Mouse (Mus musculus): Measurements from ENCODE around the gene Adrb1. TPM values are rescaled to one million over a fixed set of nuclear protein-coding genes. Genes with fewer than 3 reads are reported as not detected.

Gene Adrb1
- polyA plus RNA-seq, 1 experiment from 2014 or later, result 0.75 TPM

- H3K27ac ChIP-seq, result no peak overlapping the region
- H3K4me1 ChIP-seq (replicated peaks), result peaks cover 18% of the 10 kb centered on the region
- H3K4me2 ChIP-seq (replicated peaks), result no peak overlapping the region
- H3K9me3 ChIP-seq, result no peaks in the 10 kb centered on the region
- no peak overlapping the region for H3K9ac ChIP-seq
- no peak for ATAC-seq
- H3K36me3 ChIP-seq, result no peaks in the 10 kb centered on the region
- no peaks in the 10 kb centered on the region for H3K27me3 ChIP-seq (replicated peaks)
- 84% methylated on average over 10 of the region's 10 CpGs for WGBS
- H3K4me3 ChIP-seq (replicated peaks), result no peak overlapping the region
Measured at GRCm38 (mm10) chr19:56687676-56688075, 34.3 kb upstream of the Adrb1 start.

GRCm38 (mm10) chr19:56688661-56689335, 33.2 kb upstream of the Adrb1 start:
- Histone ChIP-seq H3K9me3 (no peaks in the 10 kb centered on the region), H3K27me3 (replicated peaks) (no peaks in the 10 kb centered on the region), H3K36me3 (no peaks in the 10 kb centered on the region), H3K4me2 (replicated peaks) (no peak overlapping the region), H3K4me1 (replicated peaks) (peaks cover 18% of the 10 kb centered on the region), H3K27ac (no peak overlapping the region), H3K4me3 (replicated peaks) (no peak overlapping the region), H3K9ac (no peak overlapping the region)
- no peak for ATAC-seq
- WGBS, result 60% methylated on average over 12 of the region's 12 CpGs

GRCm38 (mm10) chr19:56689493-56689892, 32.5 kb upstream of the Adrb1 start:
- Histone ChIP-seq H3K9ac (no peak overlapping the region), H3K4me3 (replicated peaks) (no peak overlapping the region), H3K27ac (no peak overlapping the region), H3K4me2 (replicated peaks) (no peak overlapping the region), H3K27me3 (replicated peaks) (no peaks in the 10 kb centered on the region), H3K4me1 (replicated peaks) (peaks cover 16% of the 10 kb centered on the region), H3K36me3 (no peaks in the 10 kb centered on the region), H3K9me3 (no peaks in the 10 kb centered on the region)
- no peak for ATAC-seq
- 72% methylated on average over 6 of the region's 6 CpGs for WGBS

DNA sequence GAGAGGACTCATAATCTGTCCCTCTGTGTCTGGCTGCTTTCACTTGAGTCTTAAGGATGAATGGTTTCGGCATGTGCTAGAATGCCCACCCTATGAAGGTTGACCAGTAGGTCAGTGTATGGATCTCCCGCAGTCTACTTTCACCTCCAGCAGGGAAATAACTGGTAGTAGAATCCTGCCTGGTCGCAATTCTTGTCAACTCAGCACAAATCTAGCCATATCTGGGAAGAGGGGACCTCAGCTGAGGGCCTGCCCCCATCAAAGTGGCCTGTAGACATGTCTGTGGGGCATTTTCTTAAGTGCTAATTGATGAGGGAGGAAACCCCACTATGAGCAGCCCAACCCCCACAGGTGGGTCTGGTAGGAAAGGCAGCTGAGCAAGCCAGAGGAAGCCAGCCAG, 30.9 kb upstream of the Adrb1 start:
- no peak for ATAC-seq
- no peaks in the 10 kb centered on the region for H3K36me3 ChIP-seq
- no peaks in the 10 kb centered on the region for H3K9me3 ChIP-seq

DNA sequence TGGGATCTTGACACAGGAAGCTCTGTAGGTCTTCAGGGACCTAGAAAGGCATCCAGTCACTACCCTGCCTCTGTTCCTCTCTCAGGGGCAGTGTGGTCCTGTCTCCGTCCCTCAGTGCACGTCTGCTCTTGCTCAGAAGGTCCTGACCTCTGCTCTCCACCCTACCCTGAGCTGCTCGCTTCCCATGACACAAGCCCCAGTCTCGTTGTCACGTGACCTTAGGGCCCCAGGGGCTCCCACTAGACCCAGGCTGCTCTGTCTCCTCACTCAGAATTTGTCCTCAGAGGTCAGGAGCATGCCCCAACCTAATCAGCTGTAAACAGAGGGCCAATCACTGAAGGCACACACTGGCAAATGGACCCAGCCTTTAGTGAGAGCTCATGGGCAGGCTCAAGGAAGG, 29.5 kb upstream of the Adrb1 start:
- 35% methylated on average over 5 of the region's 5 CpGs for WGBS
- Histone ChIP-seq H3K4me2 (replicated peaks) (no peak overlapping the region), H3K27ac (no peak overlapping the region), H3K4me1 (replicated peaks) (peaks cover 5% of the 10 kb centered on the region; the same call in 1 of the 2 replicates), H3K4me3 (replicated peaks) (no peak overlapping the region), H3K9me3 (no peaks in the 10 kb centered on the region), H3K27me3 (replicated peaks) (no peaks in the 10 kb centered on the region), H3K36me3 (no peaks in the 10 kb centered on the region), H3K9ac (no peak overlapping the region)
- no peak for ATAC-seq

More for the DNA sequence above, 30.9 kb upstream of the Adrb1 start:
- no peak overlapping the region for H3K4me3 ChIP-seq (replicated peaks)
- H3K4me1 ChIP-seq (replicated peaks), result peaks cover 5% of the 10 kb centered on the region; the same call in 1 of the 2 replicates
- WGBS, result 91% methylated on average over 3 of the region's 3 CpGs
- H3K27me3 ChIP-seq (replicated peaks), result no peaks in the 10 kb centered on the region
- H3K9ac ChIP-seq, result no peak overlapping the region
- no peak overlapping the region for H3K4me2 ChIP-seq (replicated peaks)
- no peak overlapping the region for H3K27ac ChIP-seq

DNA sequence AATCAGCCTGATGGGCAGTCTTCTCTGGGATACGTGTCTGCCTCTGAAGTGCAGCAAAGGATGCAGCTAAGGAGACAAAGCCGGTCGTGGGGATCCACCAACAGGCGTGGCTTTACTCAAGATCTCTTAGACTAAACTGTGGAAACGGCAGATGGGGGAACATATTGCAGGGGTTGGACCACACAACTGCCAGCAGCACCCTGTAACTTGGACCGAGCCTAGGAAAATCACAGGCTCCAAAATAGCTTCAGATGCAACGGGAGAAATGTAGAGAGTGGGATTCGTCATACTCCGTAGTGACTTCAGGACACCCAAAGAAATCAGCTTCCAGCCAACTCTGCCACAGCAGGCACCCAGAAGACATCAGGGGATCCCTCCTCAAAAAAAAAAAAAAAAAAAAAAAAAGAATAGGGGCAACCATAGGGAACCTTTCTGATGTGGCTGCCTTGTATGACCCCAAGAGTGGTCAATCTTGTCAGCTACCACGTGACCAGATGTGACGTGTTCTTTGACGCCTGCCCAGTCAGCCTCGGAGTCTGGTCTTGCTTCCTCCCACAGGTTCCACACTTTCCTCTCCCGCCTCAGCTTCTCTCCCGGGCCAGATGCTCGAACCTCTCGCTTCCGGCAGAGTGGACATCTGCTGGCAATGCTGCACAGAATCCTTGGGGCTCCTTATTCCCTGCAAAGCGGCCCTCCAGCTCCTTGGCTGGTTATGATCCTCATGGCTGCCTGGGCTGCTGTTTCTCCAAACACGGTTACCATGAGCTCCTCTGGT, 24.4 kb upstream of the Adrb1 start:
- H3K27ac ChIP-seq, result no peak overlapping the region
- H3K4me3 ChIP-seq (replicated peaks), result no peak overlapping the region
- no peaks in the 10 kb centered on the region for H3K9me3 ChIP-seq
- H3K4me1 ChIP-seq (replicated peaks), result no peaks in the 10 kb centered on the region; the same call in 1 of the 2 replicates
- WGBS, result 93% methylated on average over 20 of the region's 20 CpGs
- no peak for ATAC-seq
- no peaks in the 10 kb centered on the region for H3K36me3 ChIP-seq
- H3K9ac ChIP-seq, result no peak overlapping the region
- no peaks in the 10 kb centered on the region for H3K27me3 ChIP-seq (replicated peaks)
- H3K4me2 ChIP-seq (replicated peaks), result no peak overlapping the region

DNA sequence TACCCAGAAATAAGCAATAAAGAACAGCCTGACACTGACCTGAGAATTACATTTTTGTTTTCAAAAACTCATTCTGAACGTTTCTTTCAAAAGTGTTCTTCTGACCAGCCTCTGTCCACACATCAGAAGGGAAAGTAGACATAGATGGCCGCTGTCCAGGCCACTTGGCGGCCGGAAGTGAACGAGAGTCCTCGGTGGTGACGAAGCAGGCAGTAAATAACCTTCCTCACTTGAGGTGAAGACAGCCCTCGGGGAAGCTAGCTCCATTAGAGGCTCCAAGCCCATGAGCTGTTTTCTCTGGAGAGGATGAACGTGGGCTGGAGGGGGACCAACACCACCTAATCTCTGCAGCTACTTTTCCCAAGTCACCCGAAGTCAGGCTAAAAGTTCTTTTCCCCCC, 21.2 kb upstream of the Adrb1 start:
- 54% methylated on average over 10 of the region's 10 CpGs for WGBS

GRCm38 (mm10) chr19:56701404-56702033, 20.5 kb upstream of the Adrb1 start:
- ATAC-seq, result no peak
- Histone ChIP-seq H3K9ac (no peak overlapping the region), H3K4me2 (replicated peaks) (no peak overlapping the region), H3K36me3 (no peaks in the 10 kb centered on the region), H3K27me3 (replicated peaks) (no peaks in the 10 kb centered on the region), H3K4me3 (replicated peaks) (no peak overlapping the region), H3K27ac (no peak overlapping the region), H3K4me1 (replicated peaks) (peaks cover 12% of the 10 kb centered on the region), H3K9me3 (no peaks in the 10 kb centered on the region)
- WGBS, result 81% methylated on average over 8 of the region's 8 CpGs

More for the DNA sequence above, 21.2 kb upstream of the Adrb1 start:
- Histone ChIP-seq H3K9ac (no peak overlapping the region), H3K9me3 (no peaks in the 10 kb centered on the region), H3K27ac (no peak overlapping the region), H3K36me3 (no peaks in the 10 kb centered on the region), H3K27me3 (replicated peaks) (no peaks in the 10 kb centered on the region), H3K4me2 (replicated peaks) (no peak overlapping the region), H3K4me3 (replicated peaks) (no peak overlapping the region), H3K4me1 (replicated peaks) (peaks cover 12% of the 10 kb centered on the region)
- no peak for ATAC-seq

DNA sequence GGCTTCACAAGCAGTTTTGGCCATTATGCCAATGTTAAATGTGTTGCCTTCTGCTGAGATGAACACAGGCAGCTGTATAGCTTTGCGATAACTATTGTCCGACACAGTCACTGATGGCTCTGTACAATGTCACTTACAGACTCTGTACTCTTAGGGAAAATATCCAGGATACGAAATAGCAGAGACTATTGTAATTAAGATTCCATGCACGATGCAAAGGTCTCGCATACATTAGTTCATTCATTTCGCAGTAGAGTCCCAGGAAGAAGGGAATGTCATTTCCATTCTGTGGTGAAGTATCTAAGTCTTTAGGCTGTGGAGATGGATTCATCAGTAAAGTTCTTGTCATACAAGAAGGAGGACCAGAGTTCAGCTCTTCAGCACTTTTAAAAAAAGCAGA, 20.0 kb upstream of the Adrb1 start:
- Histone ChIP-seq H3K9me3 (no peaks in the 10 kb centered on the region), H3K27me3 (replicated peaks) (no peaks in the 10 kb centered on the region), H3K4me3 (replicated peaks) (no peak overlapping the region), H3K4me2 (replicated peaks) (no peak overlapping the region), H3K36me3 (no peaks in the 10 kb centered on the region), H3K9ac (no peak overlapping the region), H3K27ac (no peak overlapping the region), H3K4me1 (replicated peaks) (peaks cover 12% of the 10 kb centered on the region)
- ATAC-seq, result no peak
- 88% methylated on average over 6 of the region's 6 CpGs for whole genome bisulfite sequencing

GRCm38 (mm10) chr19:56703238-56704097, 18.5 kb upstream of the Adrb1 start:
- 58% methylated on average over 12 of the region's 12 CpGs for WGBS
- Histone ChIP-seq H3K27me3 (replicated peaks) (no peaks in the 10 kb centered on the region), H3K4me3 (replicated peaks) (no peak overlapping the region), H3K9ac (no peak overlapping the region), H3K9me3 (no peaks in the 10 kb centered on the region), H3K27ac (peak overlapping the region; percentile 64; the same call in 1 of the 2 replicates), H3K36me3 (no peaks in the 10 kb centered on the region), H3K4me2 (replicated peaks) (no peak overlapping the region), H3K4me1 (replicated peaks) (peaks cover 12% of the 10 kb centered on the region)
- peak; percentile 66 for ATAC-seq

- H3K27me3 ChIP-seq (replicated peaks), result no peaks in the 10 kb centered on the region
- WGBS, result 37% methylated on average over 8 of the region's 8 CpGs
- no peak overlapping the region for H3K4me3 ChIP-seq (replicated peaks)
- no peak for ATAC-seq
- no peak overlapping the region for H3K4me2 ChIP-seq (replicated peaks)
- H3K36me3 ChIP-seq, result no peaks in the 10 kb centered on the region
- peak overlapping the region; percentile 20; the same call in 1 of the 2 replicates for H3K27ac ChIP-seq
- H3K4me1 ChIP-seq (replicated peaks), result peaks cover 17% of the 10 kb centered on the region
- H3K9ac ChIP-seq, result no peak overlapping the region
- H3K9me3 ChIP-seq, result no peaks in the 10 kb centered on the region
Measured at GRCm38 (mm10) chr19:56705026-56705675, 16.8 kb upstream of the Adrb1 start.

Measured in intestine, embryonic 15.5 days (tissue).